ENCODE assay signal across 12 mouse cellular contexts in genomic region chr11:106273811-106274210, GRCm38 (mm10). TPM values are rescaled to one million over a fixed set of nuclear protein-coding genes. Genes with fewer than 3 reads are reported as not detected.
A peak's percentile ranks its signal among the peaks of the same experiment; 100 is the strongest.
DNase-seq lines count a peak whose midpoint lies in the region; ATAC-seq and TF ChIP-seq lines count a peak whose summit lies in the region.
"Had no signal": no experiment of that assay in that cellular context is flagged by ENCODE, and none has a peak within 500 bp of the region (broad histone marks: within the 10 kb centered on the region; RNA-seq: fewer than 3 reads in every experiment).

No protein-coding gene starts in this region.

- no peaks in the 10 kb centered on the region for H3K9me3 ChIP-seq in heart, embryonic 10.5 days
- H3K9me3 ChIP-seq in liver, embryonic 13.5 days (replicated peaks) = no peaks in the 10 kb centered on the region
- no peaks in the 10 kb centered on the region for H3K9me3 ChIP-seq in stomach, embryonic 16.5 days (replicated peaks; ENCODE audit: control insufficient read depth, low read length)

- ATAC-seq in liver, embryonic 13.5 days (ENCODE audit: low read depth) = no peak
- ATAC-seq in stomach, embryonic 16.5 days (ENCODE audit: insufficient read depth, low FRiP score) = no peak

- H3K4me2 ChIP-seq in liver, embryonic 13.5 days = peak overlapping the region; percentile 84
- H3K4me2 ChIP-seq in stomach, embryonic 16.5 days (ENCODE audit: low read depth, low read length) = peak overlapping the region; percentile 95

- 0 out of 2 replicates have a peak overlapping the region, but pooled peaks have one; percentile 75 for H3K9ac ChIP-seq in liver, embryonic 13.5 days
- H3K9ac ChIP-seq in stomach, embryonic 16.5 days (ENCODE audit: low read length) = 0 out of 2 replicates have a peak overlapping the region, but pooled peaks have one; percentile 81

- DNase-seq in heart, embryonic 10.5 days (ENCODE audit: low spot score) = no peak
- DNase-seq in heart, postnatal 10 days = no peak
- no peak for DNase-seq in testis, postnatal 14 days (ENCODE audit: low spot score)
- DNase-seq in liver, embryonic 13.5 days = no peak
- no peak for DNase-seq in kidney, postnatal 14 days
- no peak for DNase-seq in adrenal gland, adult 2 months
- DNase-seq: adrenal gland, postnatal 25 days; kidney, postnatal 10 days; thymus, postnatal 4 days had no signal

- H3K27me3 ChIP-seq in heart, embryonic 10.5 days (ENCODE audit: insufficient read depth, poor library complexity, severe bottlenecking) = no peaks in the 10 kb centered on the region
- H3K27me3 ChIP-seq in testis, adult 2 months (ENCODE audit: control insufficient read depth, insufficient read depth, low read length) = no peaks in the 10 kb centered on the region
- no peaks in the 10 kb centered on the region for H3K27me3 ChIP-seq in liver, embryonic 13.5 days
- no peaks in the 10 kb centered on the region for H3K27me3 ChIP-seq in stomach, embryonic 16.5 days (ENCODE audit: control insufficient read depth, insufficient read depth, low read length)

- no peak for TF ChIP-seq POLR2A in testis, adult 2 months (IDR thresholded peaks at IDR 0.05; ENCODE audit: control insufficient read depth, low read depth, low read length)

- TF ChIP-seq CTCF in testis, adult 2 months (IDR thresholded peaks at IDR 0.05; ENCODE audit: control insufficient read depth, insufficient read depth, insufficient replicate concordance, low read depth, low read length) = no peak

- no peak overlapping the region for H3K4me3 ChIP-seq in heart, embryonic 10.5 days
- H3K4me3 ChIP-seq in testis, adult 2 months (ENCODE audit: control insufficient read depth, low read depth, low read length) = peak overlapping the region; percentile 92
- H3K4me3 ChIP-seq in liver, embryonic 13.5 days (replicated peaks) = peak overlapping the region; percentile 98
- no peak overlapping the region for H3K4me3 ChIP-seq in stomach, embryonic 16.5 days (replicated peaks; ENCODE audit: low read length)

- peaks cover 43% of the 10 kb centered on the region for H3K4me1 ChIP-seq in heart, embryonic 10.5 days
- peaks cover 34% of the 10 kb centered on the region for H3K4me1 ChIP-seq in testis, adult 2 months (ENCODE audit: control insufficient read depth, insufficient read depth, low read length)
- peaks cover 64% of the 10 kb centered on the region for H3K4me1 ChIP-seq in liver, embryonic 13.5 days (replicated peaks)
- peaks cover 47% of the 10 kb centered on the region for H3K4me1 ChIP-seq in stomach, embryonic 16.5 days (ENCODE audit: control insufficient read depth, insufficient read depth, low read length)

- 91% methylated on average over 6 of the region's 6 CpGs for WGBS in heart, embryonic 10.5 days
- 77% methylated on average over 6 of the region's 6 CpGs for WGBS in liver, embryonic 13.5 days (ENCODE audit: insufficient replicate concordance)
- WGBS in stomach, embryonic 16.5 days = 94% methylated on average over 6 of the region's 6 CpGs

- intact Hi-C loops in heart, postnatal 10 days (cut with DNase I) = no loop called here

- H3K36me3 ChIP-seq in heart, embryonic 10.5 days = no peaks in the 10 kb centered on the region
- H3K36me3 ChIP-seq in testis, adult 2 months (ENCODE audit: control insufficient read depth, insufficient read depth, low read length) = no peaks in the 10 kb centered on the region; the same call in 1 of the 2 replicates
- peaks cover 4% of the 10 kb centered on the region; the same call in 1 of the 2 replicates for H3K36me3 ChIP-seq in liver, embryonic 13.5 days
- no peaks in the 10 kb centered on the region for H3K36me3 ChIP-seq in stomach, embryonic 16.5 days (ENCODE audit: control insufficient read depth, insufficient read depth, low read length)

- H3K27ac ChIP-seq in heart, embryonic 10.5 days = peak overlapping the region; percentile 98; the same call in 1 of the 2 replicates
- peak overlapping the region; percentile 94 for H3K27ac ChIP-seq in testis, adult 2 months (ENCODE audit: control insufficient read depth, insufficient read depth, low read depth, low read length)
- peak overlapping the region; percentile 93 for H3K27ac ChIP-seq in liver, embryonic 13.5 days
- H3K27ac ChIP-seq in stomach, embryonic 16.5 days (ENCODE audit: low read length) = peak overlapping the region; percentile 95

RNA-seq across cellular contexts. Expression of gene Smarcd2, which starts 1.0 kb away (rescaled TPM):
- polyA plus RNA-seq in heart, embryonic 10.5 days (2016; fragmentation: Nextera tagmentation; extraction: Ambion mirVana) = 20.9 and 36.2 TPM in 2 replicates
- total RNA-seq in heart, postnatal 10 days (2021) = 10 to 100 TPM; 28.1 to 28.4 TPM
- polyA plus RNA-seq in testis, adult 2 months (2012; rRNA removed) = 74.7 and 74.9 TPM in 2 replicates
- polyA plus RNA-seq in liver, embryonic 13.5 days (2015; fragmentation: Nextera tagmentation; extraction: Ambion mirVana) = 27.8 and 29.2 TPM in 2 replicates
- 53.8 and 58.1 TPM in 2 replicates for polyA plus RNA-seq in stomach, embryonic 16.5 days (2015; fragmentation: Nextera tagmentation; extraction: Ambion mirVana)
- total RNA-seq in adrenal gland, adult 2 months (2021) = 10 to 100 TPM; 64.5 to 80.6 TPM
- polyA plus RNA-seq in adrenal gland, adult 2 months (2012; rRNA removed) = 112 and 121 TPM in 2 replicates

RNA-seq across cellular contexts. Expression of gene Tcam1, which starts 2.7 kb away (rescaled TPM):
- 0.18 and 0.40 TPM in 2 replicates for polyA plus RNA-seq in heart, embryonic 10.5 days (2016; fragmentation: Nextera tagmentation; extraction: Ambion mirVana)
- under 1 TPM in 1 of 2 experiments, not detected in 1; 0.07 TPM for total RNA-seq in heart, postnatal 10 days (2021)
- polyA plus RNA-seq in testis, adult 2 months (2012; rRNA removed) = 92.3 and 97.5 TPM in 2 replicates
- 0.27 and 0.39 TPM in 2 replicates for polyA plus RNA-seq in liver, embryonic 13.5 days (2015; fragmentation: Nextera tagmentation; extraction: Ambion mirVana)
- polyA plus RNA-seq in stomach, embryonic 16.5 days (2015; fragmentation: Nextera tagmentation; extraction: Ambion mirVana) = 0.21 TPM in 2 replicates
- total RNA-seq in adrenal gland, adult 2 months (2021) = under 1 TPM; 0.10 to 0.26 TPM
- not detected in 2 replicates for polyA plus RNA-seq in adrenal gland, adult 2 months (2012; rRNA removed)
- polyA plus RNA-seq: neural tube, embryonic 14.5 days had no signal

RNA-seq across cellular contexts. Expression of gene Psmc5, which starts 17.9 kb away (rescaled TPM):
- 330 and 386 TPM in 2 replicates for polyA plus RNA-seq in heart, embryonic 10.5 days (2016; fragmentation: Nextera tagmentation; extraction: Ambion mirVana)
- total RNA-seq in heart, postnatal 10 days (2021) = 100 to 1,000 TPM; 107 to 109 TPM
- polyA plus RNA-seq in testis, adult 2 months (2012; rRNA removed) = 81.2 and 90.9 TPM in 2 replicates
- 204 and 210 TPM in 2 replicates for polyA plus RNA-seq in liver, embryonic 13.5 days (2015; fragmentation: Nextera tagmentation; extraction: Ambion mirVana)
- 257 and 260 TPM in 2 replicates for polyA plus RNA-seq in stomach, embryonic 16.5 days (2015; fragmentation: Nextera tagmentation; extraction: Ambion mirVana)
- 100 to 1,000 TPM; 138 to 164 TPM for total RNA-seq in adrenal gland, adult 2 months (2021)
- polyA plus RNA-seq in adrenal gland, adult 2 months (2012; rRNA removed) = 12.4 and 12.9 TPM in 2 replicates

RNA-seq across cellular contexts. Expression of gene Ftsj3, which starts 17.9 kb away (rescaled TPM):
- 55.9 and 71.1 TPM in 2 replicates for polyA plus RNA-seq in heart, embryonic 10.5 days (2016; fragmentation: Nextera tagmentation; extraction: Ambion mirVana)
- total RNA-seq in heart, postnatal 10 days (2021) = 10 to 100 TPM; 22.3 to 24.7 TPM
- polyA plus RNA-seq in testis, adult 2 months (2012; rRNA removed) = 16.0 and 17.2 TPM in 2 replicates
- polyA plus RNA-seq in liver, embryonic 13.5 days (2015; fragmentation: Nextera tagmentation; extraction: Ambion mirVana) = 55.4 and 66.0 TPM in 2 replicates
- 46.4 and 50.9 TPM in 2 replicates for polyA plus RNA-seq in stomach, embryonic 16.5 days (2015; fragmentation: Nextera tagmentation; extraction: Ambion mirVana)
- 10 to 100 TPM; 49.8 to 53.1 TPM for total RNA-seq in adrenal gland, adult 2 months (2021)
- 16.2 and 22.5 TPM in 2 replicates for polyA plus RNA-seq in adrenal gland, adult 2 months (2012; rRNA removed)

RNA-seq across cellular contexts. Expression of gene Gh, which starts 27.9 kb away (rescaled TPM):
- not detected in 2 replicates for polyA plus RNA-seq in heart, embryonic 10.5 days (2016; fragmentation: Nextera tagmentation; extraction: Ambion mirVana)
- not detected for total RNA-seq in heart, postnatal 10 days (2021)
- not detected in 2 replicates for polyA plus RNA-seq in testis, adult 2 months (2012; rRNA removed)
- not detected in 2 replicates for polyA plus RNA-seq in liver, embryonic 13.5 days (2015; fragmentation: Nextera tagmentation; extraction: Ambion mirVana)
- not detected in 2 replicates for polyA plus RNA-seq in stomach, embryonic 16.5 days (2015; fragmentation: Nextera tagmentation; extraction: Ambion mirVana)
- total RNA-seq in adrenal gland, adult 2 months (2021) = not detected
- not detected in 2 replicates for polyA plus RNA-seq in adrenal gland, adult 2 months (2012; rRNA removed)
- total RNA-seq: adrenal gland, postnatal 25 days had no signal
- polyA plus RNA-seq: neural tube, embryonic 14.5 days had no signal

Comparison
In these comparisons a context has a peak if more than half of its experiments do, and no peak if none do; other contexts are left out.
1. H3K4me3 ChIP-seq: peak in testis, adult 2 months (single experiment) and liver, embryonic 13.5 days (single experiment); none in heart, embryonic 10.5 days (single experiment) and stomach, embryonic 16.5 days (single experiment).
2. RNA of gene Tcam1, which starts 2.7 kb away (polyA plus RNA-seq): 92.3 to 97.5 TPM in testis, adult 2 months; 0.18 to 0.40 TPM in heart, embryonic 10.5 days, 0.27 to 0.39 TPM in liver, embryonic 13.5 days, 0.21 TPM in stomach, embryonic 16.5 days and not detected in adrenal gland, adult 2 months; every median in the first group is over 10 times any median in the second.
3. Peak in every context shown above with its lines, with median percentiles within 50 percentile points of each other: H3K27ac ChIP-seq.